Mouse (Mus musculus): ENCODE data around the gene Lyrm7.

GRCm38 (mm10) chr11:54779946-54780345 lies 80.8 kb downstream of the Lyrm7 start:
- no peak for TF ChIP-seq POLR2A (IDR thresholded peaks at IDR 0.05; ENCODE audit: control insufficient read depth, low read depth, low read length)
- no peak for TF ChIP-seq CTCF (IDR thresholded peaks at IDR 0.05; ENCODE audit: control insufficient read depth, insufficient read depth, insufficient replicate concordance, low read depth, low read length)

All from testis, adult 2 months (tissue).